Mouse (Mus musculus) bone marrow, adult 2 months (tissue): Measurements from ENCODE around the gene Hnrnpk.

Source experiments
- CTCF ChIP-seq: fragments of 200-500 bp; IDR thresholded peaks from 2 replicates; pipeline ENCODE4 v1.5.1; 2011; ENCODE audit warnings: low read length, control low read depth; ENCODE audit not compliant: control insufficient read depth, insufficient read depth
- POLR2A ChIP-seq: fragments of 200-500 bp; IDR thresholded peaks from 2 replicates; pipeline ENCODE4 v1.6.1; 2011; ENCODE audit warnings: low read depth, mild to moderate bottlenecking, control low read depth, low read length, borderline replicate concordance; ENCODE audit not compliant: control insufficient read depth

GRCm38 (mm10) chr13:58344505-58344904, 58.6 kb downstream of the Hnrnpk start:
- TF ChIP-seq CTCF (no peak), POLR2A (no peak)
